Mouse (Mus musculus): ENCODE results near the gene Cep19. TPM values are rescaled to one million over a fixed set of nuclear protein-coding genes. Genes with fewer than 3 reads are reported as not detected.

The Cep19 gene
- polyA plus RNA-seq, 1 experiment from 2014 or later = 22.0 TPM

DNA sequence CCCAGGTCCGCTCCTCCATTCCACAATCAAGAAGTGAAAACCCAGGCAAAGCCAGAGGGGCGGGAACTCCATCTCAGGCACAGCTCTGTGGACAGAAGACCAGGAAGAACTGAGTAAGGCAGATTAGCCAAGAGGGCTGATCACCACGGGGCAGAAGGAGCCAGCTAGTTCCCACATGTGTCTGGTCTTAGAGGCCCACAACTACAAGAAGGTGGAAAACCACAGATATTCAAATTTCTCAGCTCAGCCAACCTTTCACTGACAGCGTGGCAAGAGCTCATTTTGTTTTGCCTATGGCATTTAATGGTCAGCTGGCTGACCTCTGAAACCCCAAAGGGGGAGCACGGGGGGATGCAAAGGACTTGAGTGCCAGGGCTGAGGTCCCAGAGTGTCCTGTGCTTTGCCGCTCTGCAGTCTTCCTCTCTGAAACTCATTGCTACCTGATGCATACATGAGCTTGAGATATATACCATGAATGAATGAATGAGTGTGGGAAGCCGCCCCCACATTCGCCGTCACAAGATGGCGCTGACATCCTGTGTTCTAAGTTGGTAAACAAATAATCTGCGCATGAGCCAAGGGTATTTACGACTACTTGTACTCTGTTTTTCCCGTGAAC lies 48.1 kb downstream of the Cep19 start:
- Histone ChIP-seq H3K27ac (ENCODE audit: low read depth, low read length) (no peak overlapping the region), H3K9ac (ENCODE audit: low read depth, low read length) (peak overlapping the region; percentile 22; the same call in 1 of the 2 replicates)

DNA sequence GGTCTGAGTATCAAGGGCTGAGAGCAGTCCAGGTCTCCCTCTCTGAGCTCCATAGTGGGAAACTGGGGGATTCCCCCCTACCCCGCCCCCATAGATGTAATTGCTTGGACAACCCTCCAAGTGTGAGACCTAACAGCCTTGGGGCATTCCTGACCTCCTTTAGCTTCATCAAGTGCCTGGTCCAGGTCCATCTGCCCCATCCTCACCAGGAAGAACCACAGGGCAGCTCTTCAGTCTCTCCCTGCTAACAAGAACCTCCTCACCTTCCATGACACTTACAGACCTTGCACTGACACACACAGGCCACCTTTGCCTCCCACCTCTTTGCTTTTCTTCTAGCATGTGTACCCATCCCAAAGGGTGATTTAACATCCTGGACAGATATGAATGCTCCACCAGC lies 54.4 kb downstream of the Cep19 start:
- H3K27ac ChIP-seq (ENCODE audit: low read depth, low read length) = no peak overlapping the region
- WGBS (ENCODE audit: insufficient replicate concordance) = 68% methylated on average over 1 of the region's 1 CpGs

More for the DNA sequence above, 48.1 kb downstream of the Cep19 start:
- Histone ChIP-seq H3K4me1 (ENCODE audit: control insufficient read depth, insufficient read depth, low read length) (no peaks in the 10 kb centered on the region), H3K4me2 (peak overlapping the region; percentile 41), H3K4me3 (ENCODE audit: low read depth, low read length) (no peak overlapping the region; the same call in 1 of the 2 replicates), H3K27me3 (ENCODE audit: control insufficient read depth, insufficient read depth, low read length) (no peaks in the 10 kb centered on the region), H3K9me3 (replicated peaks; ENCODE audit: control insufficient read depth, low read length) (no peaks in the 10 kb centered on the region; the same call in 1 of the 2 replicates), H3K36me3 (ENCODE audit: control insufficient read depth, insufficient read depth, low read length) (0 out of 2 replicates have a peak, but pooled peaks cover 4% of the 10 kb centered on the region)
- 60% methylated on average over 10 of the region's 13 CpGs for WGBS (ENCODE audit: insufficient replicate concordance)
- no peak for ATAC-seq (replicated peaks; ENCODE audit: insufficient number of reproducible peaks, low FRiP score, low TSS enrichment)

DNA sequence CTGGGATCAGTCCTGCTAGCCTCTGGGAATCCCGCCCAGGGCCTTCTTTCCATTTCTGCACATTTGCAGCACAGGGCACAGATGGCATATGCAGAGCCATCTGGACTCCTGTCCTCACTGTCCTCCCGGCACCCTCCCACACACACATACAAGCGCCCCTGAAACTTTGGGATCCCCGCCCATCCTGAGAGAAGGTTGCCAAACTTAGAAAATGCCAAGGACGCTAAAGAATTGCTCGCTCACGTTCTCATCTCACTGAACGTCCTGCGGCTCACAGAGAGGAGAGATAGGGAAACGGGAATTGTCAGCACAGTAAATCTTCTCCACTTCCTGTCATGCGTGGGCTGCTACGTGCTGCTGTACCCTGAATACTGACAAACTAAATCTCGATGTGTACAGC lies 54.8 kb downstream of the Cep19 start:
- H3K27ac ChIP-seq (ENCODE audit: low read depth, low read length) = no peak overlapping the region
- 61% methylated on average over 13 of the region's 13 CpGs for WGBS (ENCODE audit: insufficient replicate concordance)
- no peak overlapping the region for H3K4me2 ChIP-seq
- H3K36me3 ChIP-seq (ENCODE audit: control insufficient read depth, insufficient read depth, low read length) = no peaks in the 10 kb centered on the region
- no peak for ATAC-seq (replicated peaks; ENCODE audit: insufficient number of reproducible peaks, low FRiP score, low TSS enrichment)
- no peaks in the 10 kb centered on the region for H3K27me3 ChIP-seq (ENCODE audit: control insufficient read depth, insufficient read depth, low read length)
- H3K4me3 ChIP-seq (ENCODE audit: low read depth, low read length) = no peak overlapping the region
- H3K9me3 ChIP-seq (replicated peaks; ENCODE audit: control insufficient read depth, low read length) = no peaks in the 10 kb centered on the region
- H3K9ac ChIP-seq (ENCODE audit: low read depth, low read length) = no peak overlapping the region
- no peaks in the 10 kb centered on the region for H3K4me1 ChIP-seq (ENCODE audit: control insufficient read depth, insufficient read depth, low read length)

More for the DNA sequence above, 54.4 kb downstream of the Cep19 start:
- no peak; the same call in 1 of the 2 replicates for ATAC-seq (replicated peaks; ENCODE audit: insufficient number of reproducible peaks, low FRiP score, low TSS enrichment)
- H3K4me1 ChIP-seq (ENCODE audit: control insufficient read depth, insufficient read depth, low read length) = no peaks in the 10 kb centered on the region
- no peaks in the 10 kb centered on the region for H3K27me3 ChIP-seq (ENCODE audit: control insufficient read depth, insufficient read depth, low read length)
- H3K9ac ChIP-seq (ENCODE audit: low read depth, low read length) = no peak overlapping the region
- no peak overlapping the region for H3K4me2 ChIP-seq
- no peaks in the 10 kb centered on the region for H3K36me3 ChIP-seq (ENCODE audit: control insufficient read depth, insufficient read depth, low read length)
- H3K4me3 ChIP-seq (ENCODE audit: low read depth, low read length) = no peak overlapping the region
- H3K9me3 ChIP-seq (replicated peaks; ENCODE audit: control insufficient read depth, low read length) = no peaks in the 10 kb centered on the region

DNA sequence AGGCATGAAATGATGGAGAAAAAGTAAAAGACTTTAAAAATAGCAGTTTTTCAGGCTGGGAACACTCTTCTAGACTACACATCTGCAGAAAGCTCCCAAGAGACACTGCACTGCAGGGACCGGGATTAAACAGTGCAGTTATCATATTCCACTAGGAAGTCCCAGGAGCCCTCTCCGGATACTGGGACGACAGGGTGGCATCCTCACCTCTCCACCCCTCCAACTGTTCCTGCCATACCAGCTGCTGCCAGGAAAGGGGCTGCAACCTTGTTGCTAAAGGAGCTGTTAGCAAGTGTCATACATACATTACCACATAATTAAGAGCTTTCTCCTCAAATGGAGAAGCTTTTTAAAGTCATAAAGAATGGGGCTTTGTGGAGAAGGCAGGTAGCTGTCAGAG lies 57.1 kb downstream of the Cep19 start:
- Histone ChIP-seq H3K27me3 (ENCODE audit: control insufficient read depth, insufficient read depth, low read length) (no peaks in the 10 kb centered on the region), H3K4me3 (ENCODE audit: low read depth, low read length) (no peak overlapping the region), H3K9ac (ENCODE audit: low read depth, low read length) (no peak overlapping the region), H3K27ac (ENCODE audit: low read depth, low read length) (no peak overlapping the region), H3K36me3 (ENCODE audit: control insufficient read depth, insufficient read depth, low read length) (no peaks in the 10 kb centered on the region), H3K4me1 (ENCODE audit: control insufficient read depth, insufficient read depth, low read length) (no peaks in the 10 kb centered on the region), H3K4me2 (no peak overlapping the region), H3K9me3 (replicated peaks; ENCODE audit: control insufficient read depth, low read length) (no peaks in the 10 kb centered on the region)
- 33% methylated on average over 3 of the region's 3 CpGs for WGBS (ENCODE audit: insufficient replicate concordance)
- no peak for ATAC-seq (replicated peaks; ENCODE audit: insufficient number of reproducible peaks, low FRiP score, low TSS enrichment)

DNA sequence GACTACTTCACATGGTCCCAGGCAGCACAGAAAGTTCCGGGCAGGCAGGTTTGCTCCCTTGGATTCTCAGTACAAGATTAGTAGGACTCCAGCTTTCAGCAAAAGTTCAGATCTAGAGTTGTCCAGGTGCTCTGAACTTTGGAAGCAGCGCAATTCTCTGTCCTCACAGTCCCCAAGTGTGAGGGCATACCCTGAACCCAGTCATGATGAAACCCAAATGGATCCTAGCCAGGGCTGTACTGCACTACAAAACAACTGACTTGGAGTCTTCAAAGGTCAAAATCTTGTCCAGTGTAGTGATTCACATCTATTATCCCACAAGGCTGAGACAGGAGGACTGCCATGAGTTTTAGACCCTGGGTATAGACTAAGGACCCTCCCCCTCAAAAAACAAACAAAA lies 57.8 kb downstream of the Cep19 start:
- Histone ChIP-seq H3K9me3 (replicated peaks; ENCODE audit: control insufficient read depth, low read length) (no peaks in the 10 kb centered on the region), H3K4me1 (ENCODE audit: control insufficient read depth, insufficient read depth, low read length) (no peaks in the 10 kb centered on the region), H3K27ac (ENCODE audit: low read depth, low read length) (no peak overlapping the region), H3K36me3 (ENCODE audit: control insufficient read depth, insufficient read depth, low read length) (no peaks in the 10 kb centered on the region), H3K4me3 (ENCODE audit: low read depth, low read length) (no peak overlapping the region), H3K9ac (ENCODE audit: low read depth, low read length) (no peak overlapping the region), H3K4me2 (no peak overlapping the region), H3K27me3 (ENCODE audit: control insufficient read depth, insufficient read depth, low read length) (no peaks in the 10 kb centered on the region)
- WGBS (ENCODE audit: insufficient replicate concordance) = 78% methylated on average over 2 of the region's 2 CpGs
- no peak for ATAC-seq (replicated peaks; ENCODE audit: insufficient number of reproducible peaks, low FRiP score, low TSS enrichment)

Other genes with a start within 250 kb of the Cep19 start
- gene Meltf, start 221.0 kb upstream of the Cep19 start, polyA plus RNA-seq (2014; fragmentation: Nextera tagmentation; extraction: Ambion mirVana) = not detected in 2 replicates
- gene Pigz, start 165.9 kb upstream of the Cep19 start, polyA plus RNA-seq (2014; fragmentation: Nextera tagmentation; extraction: Ambion mirVana) = 0.55 TPM in 1 of 2 replicates, not detected in the other
- 105 and 113 TPM in 2 replicates for gene 0610012G03Rik, start 151.3 kb upstream of the Cep19 start, polyA plus RNA-seq (2014; fragmentation: Nextera tagmentation; extraction: Ambion mirVana)
- 87.5 and 90.0 TPM in 2 replicates for gene Ncbp2, start 151.3 kb upstream of the Cep19 start, polyA plus RNA-seq (2014; fragmentation: Nextera tagmentation; extraction: Ambion mirVana)
- gene Senp5, start 96.5 kb upstream of the Cep19 start, polyA plus RNA-seq (2014; fragmentation: Nextera tagmentation; extraction: Ambion mirVana) = 9.8 and 10.9 TPM in 2 replicates
- 33.9 and 37.5 TPM in 2 replicates for gene Pak2, start 20.5 kb upstream of the Cep19 start, polyA plus RNA-seq (2014; fragmentation: Nextera tagmentation; extraction: Ambion mirVana)
- gene Pigx, start 60 bp upstream of the Cep19 start, polyA plus RNA-seq (2014; fragmentation: Nextera tagmentation; extraction: Ambion mirVana) = 86.3 and 91.7 TPM in 2 replicates
- 5.9 and 6.6 TPM in 2 replicates for gene Nrros, start 65.8 kb downstream of the Cep19 start, polyA plus RNA-seq (2014; fragmentation: Nextera tagmentation; extraction: Ambion mirVana)
- 0.42 TPM in 1 of 2 replicates, not detected in the other for gene Bex6, start 80.0 kb downstream of the Cep19 start, polyA plus RNA-seq (2014; fragmentation: Nextera tagmentation; extraction: Ambion mirVana)
- 11.2 and 12.4 TPM in 2 replicates for gene Fbxo45, start 147.4 kb downstream of the Cep19 start, polyA plus RNA-seq (2014; fragmentation: Nextera tagmentation; extraction: Ambion mirVana)
- 11.1 and 14.3 TPM in 2 replicates for gene Wdr53, start 147.4 kb downstream of the Cep19 start, polyA plus RNA-seq (2014; fragmentation: Nextera tagmentation; extraction: Ambion mirVana)
- gene Smco1, start 171.7 kb downstream of the Cep19 start, polyA plus RNA-seq (2014; fragmentation: Nextera tagmentation; extraction: Ambion mirVana) = not detected in 2 replicates
- 17.3 and 18.7 TPM in 2 replicates for gene Rnf168, start 177.7 kb downstream of the Cep19 start, polyA plus RNA-seq (2014; fragmentation: Nextera tagmentation; extraction: Ambion mirVana)
- 21.0 and 22.2 TPM in 2 replicates for gene Ubxn7, start 232.5 kb downstream of the Cep19 start, polyA plus RNA-seq (2014; fragmentation: Nextera tagmentation; extraction: Ambion mirVana)

Measured in heart, embryonic 11.5 days (tissue).